Mouse (Mus musculus) stomach, postnatal 0 days (tissue): Measurements from ENCODE around the gene Celf2.

Experiments used
- CTCF ChIP-seq: IDR thresholded peaks from 2 replicates; pipeline ENCODE4 v1.5.1; 2016; ENCODE audit warnings: antibody characterized with exemption, low read depth, mild to moderate bottlenecking, moderate library complexity
- EP300 ChIP-seq: optimal IDR thresholded peaks from 2 replicates; pipeline ENCODE3; 2016; ENCODE audit warnings: antibody characterized with exemption

- TF ChIP-seq EP300 (no peak), CTCF (no peak)
These were observed 236.1 kb downstream of the Celf2 start for GRCm38 (mm10) chr2:7273214-7273613.
